Mouse (Mus musculus) left cerebral cortex, adult 11 months (tissue): ENCODE data around the gene Trip10.

Experiments used
- DNase-seq: peaks from one replicate; pipeline ENCODE4 v3.0.0; 2022; ENCODE audit warnings: low spot score

Trip10 gene

GRCm38 (mm10) chr17:57249186-57250181, at the start of gene Trip10:
Gene Trip10 (plus strand): TSS chr17:57249455.
- peak; percentile 79 for DNase-seq

GRCm38 (mm10) chr17:57201841-57202724, 47.2 kb upstream of the Trip10 start:
- DNase-seq: no peak

- no peak for DNase-seq
Observed at GRCm38 (mm10) chr17:57207938-57208337, 41.3 kb upstream of the Trip10 start.

GRCm38 (mm10) chr17:57209330-57209729, 39.9 kb upstream of the Trip10 start:
- no peak for DNase-seq

- DNase-seq: no peak
Observed at GRCm38 (mm10) chr17:57211501-57211900, 37.8 kb upstream of the Trip10 start.

GRCm38 (mm10) chr17:57214676-57215387, 34.4 kb upstream of the Trip10 start:
- no peak for DNase-seq

GRCm38 (mm10) chr17:57218335-57218900, 30.8 kb upstream of the Trip10 start:
- no peak for DNase-seq

- no peak for DNase-seq
Observed at GRCm38 (mm10) chr17:57219167-57219883, 29.9 kb upstream of the Trip10 start.

GRCm38 (mm10) chr17:57219884-57220207, 29.4 kb upstream of the Trip10 start:
- no peak for DNase-seq

- DNase-seq: no peak
Observed at GRCm38 (mm10) chr17:57221911-57222310, 27.3 kb upstream of the Trip10 start.

- DNase-seq: no peak
Observed at GRCm38 (mm10) chr17:57223313-57223712, 25.9 kb upstream of the Trip10 start.

- DNase-seq: no peak
Observed at GRCm38 (mm10) chr17:57227468-57227867, 21.8 kb upstream of the Trip10 start.

GRCm38 (mm10) chr17:57228014-57228413, 21.2 kb upstream of the Trip10 start, which contains the start of gene C3:
Gene C3 (minus strand): TSS chr17:57228136.
- DNase-seq: no peak

- no peak for DNase-seq
Observed at GRCm38 (mm10) chr17:57228873-57229272, 20.4 kb upstream of the Trip10 start.

GRCm38 (mm10) chr17:57229851-57230727, 19.2 kb upstream of the Trip10 start:
- no peak for DNase-seq

- no peak for DNase-seq
Observed at GRCm38 (mm10) chr17:57230728-57231125, 18.5 kb upstream of the Trip10 start.

- no peak for DNase-seq
Observed at GRCm38 (mm10) chr17:57231321-57231771, 17.9 kb upstream of the Trip10 start.

- DNase-seq: no peak
Observed at GRCm38 (mm10) chr17:57232200-57232599, 17.1 kb upstream of the Trip10 start.

GRCm38 (mm10) chr17:57233038-57233437, 16.2 kb upstream of the Trip10 start:
- DNase-seq: no peak
